25 mouse cellular contexts compared by ENCODE assay signal in genomic region chr8:121079201-121079600, GRCm38 (mm10). TPM values are rescaled to one million over a fixed set of nuclear protein-coding genes. Genes with fewer than 3 reads are reported as not detected.
DNase-seq lines count a peak whose midpoint lies in the region; ATAC-seq and TF ChIP-seq lines count a peak whose summit lies in the region.
"Had no signal": no experiment of that assay in that cellular context is flagged by ENCODE, and none has a peak within 500 bp of the region (broad histone marks: within the 10 kb centered on the region; RNA-seq: fewer than 3 reads in every experiment).

No protein-coding gene starts in this region.

- peaks cover 94% of the 10 kb centered on the region for H3K27me3 ChIP-seq in neural tube, embryonic 15.5 days (replicated peaks)
- peaks cover 96% of the 10 kb centered on the region for H3K27me3 ChIP-seq in limb, embryonic 11.5 days (ENCODE audit: control insufficient read depth, insufficient read depth, low read length)

- no peak for DNase-seq in lung, adult 2 months
- no peak for DNase-seq in lung, postnatal 25 days (ENCODE audit: low spot score)
- DNase-seq in neural tube, embryonic 10.5 days (ENCODE audit: extremely low spot score, low spot score), result peak; percentile 50
- DNase-seq in limb, embryonic 11.5 days (ENCODE audit: low spot score), result peak; percentile 39
- DNase-seq in kidney, adult 11 months, result no peak
- DNase-seq: adrenal gland, postnatal 25 days; cerebellum, adult 8-10 months; cerebellum, postnatal 36 days; embryo, embryonic 11 days; gastrocnemius, postnatal 10 days; heart, postnatal 4 days; kidney, adult 2 months; left cerebral cortex, postnatal 4 days; lung, postnatal 10 days; right cerebral cortex, postnatal 25 days had no signal

- H3K4me2 ChIP-seq in neural tube, embryonic 15.5 days, result no peak overlapping the region
- no peak overlapping the region for H3K4me2 ChIP-seq in limb, embryonic 11.5 days (ENCODE audit: low read depth, severe bottlenecking)
- H3K4me2 ChIP-seq: forebrain, embryonic 15.5 days; liver, embryonic 12.5 days; midbrain, embryonic 15.5 days had no signal

- H3K9ac ChIP-seq in neural tube, embryonic 15.5 days (replicated peaks), result no peak overlapping the region
- no peak overlapping the region for H3K9ac ChIP-seq in limb, embryonic 11.5 days (ENCODE audit: low read length)
- H3K9ac ChIP-seq: forebrain, embryonic 15.5 days; liver, embryonic 12.5 days; midbrain, embryonic 15.5 days had no signal

- H3K9me3 ChIP-seq in neural tube, embryonic 15.5 days (replicated peaks), result 0 out of 2 replicates have a peak, but pooled peaks cover 4% of the 10 kb centered on the region
- no peaks in the 10 kb centered on the region for H3K9me3 ChIP-seq in limb, embryonic 11.5 days (ENCODE audit: control insufficient read depth, low read length)
- H3K9me3 ChIP-seq: forebrain, embryonic 15.5 days; heart, embryonic 10.5 days; liver, embryonic 12.5 days; midbrain, embryonic 15.5 days had no signal

- H3K27ac ChIP-seq in neural tube, embryonic 15.5 days (replicated peaks), result no peak overlapping the region
- no peak overlapping the region for H3K27ac ChIP-seq in limb, embryonic 11.5 days (replicated peaks; ENCODE audit: low read depth, low read length)
- H3K27ac ChIP-seq: forebrain, embryonic 15.5 days; heart, embryonic 10.5 days; kidney, postnatal 0 days; liver, embryonic 12.5 days; midbrain, embryonic 15.5 days had no signal

- ATAC-seq in neural tube, embryonic 15.5 days (ENCODE audit: low FRiP score), result no peak
- no peak for ATAC-seq in limb, embryonic 11.5 days (ENCODE audit: insufficient number of reproducible peaks, low FRiP score, low TSS enrichment, low read depth)
- ATAC-seq in frontal cortex, adult (ENCODE audit: low TSS enrichment), result no peak
- ATAC-seq: CD4-positive, CD25-positive, alpha-beta regulatory T cell, adult 4 months; forebrain, embryonic 15.5 days; hindbrain, embryonic 16.5 days; liver, embryonic 12.5 days; midbrain, embryonic 15.5 days had no signal

- H3K4me3 ChIP-seq in lung, adult 2 months (replicated peaks; ENCODE audit: extremely low read depth, low read depth, low read length), result peak overlapping the region; percentile 55
- H3K4me3 ChIP-seq in neural tube, embryonic 15.5 days (replicated peaks), result no peak overlapping the region
- no peak overlapping the region for H3K4me3 ChIP-seq in limb, embryonic 11.5 days (ENCODE audit: low read depth, low read length)
- H3K4me3 ChIP-seq: forebrain, embryonic 15.5 days; liver, embryonic 12.5 days; midbrain, embryonic 15.5 days had no signal

- 18% methylated on average over 7 of the region's 7 CpGs for WGBS in lung, adult 2 months
- 3% methylated on average over 7 of the region's 7 CpGs for WGBS in neural tube, embryonic 15.5 days
- WGBS in limb, embryonic 11.5 days, result 1% methylated on average over 7 of the region's 7 CpGs

- no peak for TF ChIP-seq POLR2A in lung, adult 2 months (IDR thresholded peaks at IDR 0.05; ENCODE audit: borderline replicate concordance, extremely low read depth, low read depth, low read length)

- no peaks in the 10 kb centered on the region for H3K36me3 ChIP-seq in neural tube, embryonic 15.5 days
- no peaks in the 10 kb centered on the region for H3K36me3 ChIP-seq in limb, embryonic 11.5 days (ENCODE audit: control insufficient read depth, insufficient read depth, low read length)
- H3K36me3 ChIP-seq: forebrain, embryonic 15.5 days; heart, embryonic 10.5 days; liver, embryonic 12.5 days; midbrain, embryonic 15.5 days had no signal

- peaks cover 5% of the 10 kb centered on the region for H3K4me1 ChIP-seq in lung, adult 2 months (ENCODE audit: control insufficient read depth, insufficient read depth, low read length)
- H3K4me1 ChIP-seq in neural tube, embryonic 15.5 days, result peaks cover 16% of the 10 kb centered on the region
- peaks cover 23% of the 10 kb centered on the region for H3K4me1 ChIP-seq in limb, embryonic 11.5 days (ENCODE audit: control insufficient read depth, insufficient read depth, low read length)
- H3K4me1 ChIP-seq: liver, embryonic 12.5 days had no signal

- TF ChIP-seq CTCF in lung, adult 2 months (IDR thresholded peaks at IDR 0.05; ENCODE audit: insufficient read depth, low read length), result no peak

RNA-seq across cellular contexts. Expression of gene Foxf1, which starts 5.0 kb away (rescaled TPM):
- polyA plus RNA-seq in lung, adult 2 months (2012; rRNA removed), result 194 and 406 TPM in 2 replicates
- polyA plus RNA-seq in neural tube, embryonic 15.5 days (2015; fragmentation: Nextera tagmentation; extraction: Ambion mirVana), result 1.6 and 15.7 TPM in 2 replicates
- polyA plus RNA-seq in limb, embryonic 11.5 days (2014; fragmentation: Nextera tagmentation; extraction: Ambion mirVana), result 0.27 and 0.65 TPM in 2 replicates

RNA-seq across cellular contexts. Expression of gene Mthfsd, which starts 29.0 kb away (rescaled TPM):
- polyA plus RNA-seq in lung, adult 2 months (2012; rRNA removed), result 44.7 and 51.6 TPM in 2 replicates
- 50.6 and 52.5 TPM in 2 replicates for polyA plus RNA-seq in neural tube, embryonic 15.5 days (2015; fragmentation: Nextera tagmentation; extraction: Ambion mirVana)
- polyA plus RNA-seq in limb, embryonic 11.5 days (2014; fragmentation: Nextera tagmentation; extraction: Ambion mirVana), result 61.9 and 64.6 TPM in 2 replicates

RNA-seq across cellular contexts. Expression of gene Foxc2, which starts 36.8 kb away (rescaled TPM):
- polyA plus RNA-seq in lung, adult 2 months (2012; rRNA removed), result 1.4 and 1.6 TPM in 2 replicates
- 3.4 TPM in 2 replicates for polyA plus RNA-seq in neural tube, embryonic 15.5 days (2015; fragmentation: Nextera tagmentation; extraction: Ambion mirVana)
- polyA plus RNA-seq in limb, embryonic 11.5 days (2014; fragmentation: Nextera tagmentation; extraction: Ambion mirVana), result 3.2 and 4.2 TPM in 2 replicates
- polyA plus RNA-seq: CD4-positive, CD25-positive, alpha-beta regulatory T cell, adult 4 months had no signal

RNA-seq across cellular contexts. Expression of gene Foxl1, which starts 48.5 kb away (rescaled TPM):
- 2.5 and 3.0 TPM in 2 replicates for polyA plus RNA-seq in lung, adult 2 months (2012; rRNA removed)
- polyA plus RNA-seq in neural tube, embryonic 15.5 days (2015; fragmentation: Nextera tagmentation; extraction: Ambion mirVana), result 0.15 and 0.51 TPM in 2 replicates
- 0.07 TPM in 1 of 2 replicates, not detected in the other for polyA plus RNA-seq in limb, embryonic 11.5 days (2014; fragmentation: Nextera tagmentation; extraction: Ambion mirVana)
- polyA plus RNA-seq: CD4-positive, CD25-positive, alpha-beta regulatory T cell, adult 4 months; testis, adult 2 months had no signal

Comparison
In these comparisons a context has a peak if more than half of its experiments do, and no peak if none do; other contexts are left out.
1. DNase-seq: peak in neural tube, embryonic 10.5 days (single experiment) and limb, embryonic 11.5 days (single experiment); none in lung, adult 2 months (single experiment), lung, postnatal 25 days (single experiment) and kidney, adult 11 months (single experiment).
2. RNA of gene Foxf1, which starts 5.0 kb away (polyA plus RNA-seq): 194 to 406 TPM in lung, adult 2 months; 1.6 to 15.7 TPM in neural tube, embryonic 15.5 days and 0.27 to 0.65 TPM in limb, embryonic 11.5 days; every median in the first group is over 10 times any median in the second.